Mouse (Mus musculus) spleen, postnatal 4 days (tissue): ENCODE data around the gene Apba1.

Experiments
- DNase-seq, 2 experiments: peaks; one replicate each; pipeline ENCODE4 v3.0.0; 2022; ENCODE audit warnings: low spot score in 2 of 2

The Apba1 gene

DNA sequence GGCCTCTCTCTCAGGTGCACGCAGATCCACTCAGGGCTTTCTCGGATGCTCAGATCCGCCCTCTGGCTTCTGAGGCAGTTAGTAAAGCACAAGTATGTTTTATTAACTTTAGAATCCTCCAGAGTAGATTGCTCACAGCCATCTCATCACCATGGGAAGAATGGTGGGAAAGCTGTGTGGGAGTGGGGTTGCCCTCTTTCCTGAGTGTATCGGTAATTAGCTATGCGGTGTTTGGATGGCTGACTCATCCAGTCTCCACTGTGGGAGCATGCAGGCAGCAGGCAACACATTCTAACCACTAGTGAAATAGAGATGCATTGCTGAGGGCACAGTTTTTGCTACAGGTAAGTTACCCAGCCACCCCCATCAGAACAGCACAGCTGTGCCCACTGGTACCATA lies 172.1 kb downstream of the Apba1 start:
- no peak for DNase-seq

DNA sequence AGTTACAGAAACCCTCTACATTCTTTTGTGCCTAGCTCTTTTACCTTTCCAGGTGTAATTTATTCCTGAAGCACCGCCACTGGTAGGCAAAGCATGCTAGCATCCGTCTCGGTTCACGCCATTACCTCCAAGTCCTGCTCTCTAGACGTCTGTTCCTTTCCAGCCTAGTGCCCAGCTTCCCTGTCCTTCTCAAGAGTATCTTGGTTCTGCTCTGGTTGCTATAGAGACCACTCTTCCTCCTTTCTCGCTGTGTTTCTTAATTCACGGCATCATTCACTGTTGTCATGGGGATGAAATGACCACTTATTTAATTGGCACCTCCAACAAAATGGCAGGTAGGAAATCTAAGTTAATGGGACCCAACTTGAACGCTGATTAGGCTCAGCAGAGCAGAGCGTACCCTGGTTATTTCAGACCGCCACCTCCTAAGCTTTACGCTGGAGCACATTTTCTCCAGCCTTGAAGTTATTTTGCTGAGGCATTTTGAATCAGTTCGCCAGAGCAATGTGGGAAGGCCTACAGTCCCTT lies 182.8 kb downstream of the Apba1 start:
- no peak for DNase-seq

DNA sequence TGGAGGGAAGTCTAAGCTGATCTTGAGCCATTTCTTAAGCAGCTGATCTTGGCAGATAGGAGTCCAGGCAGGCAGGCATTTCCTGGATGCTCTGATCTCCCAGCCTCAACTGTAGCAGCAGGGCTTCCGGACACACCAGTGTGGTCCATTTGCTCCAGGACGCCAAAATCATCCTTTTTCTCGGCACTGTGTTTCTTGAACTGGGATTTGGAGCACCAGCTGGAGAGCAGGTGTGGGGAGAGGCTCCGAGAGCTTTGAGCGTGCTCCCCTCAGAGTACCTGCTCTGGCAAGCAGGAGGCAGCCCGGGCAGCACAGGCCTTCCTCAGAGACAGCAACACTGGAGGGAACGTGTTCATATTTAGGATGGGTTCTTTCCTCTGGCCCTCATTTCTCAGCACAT lies 184.2 kb downstream of the Apba1 start:
- no peak for DNase-seq

DNA sequence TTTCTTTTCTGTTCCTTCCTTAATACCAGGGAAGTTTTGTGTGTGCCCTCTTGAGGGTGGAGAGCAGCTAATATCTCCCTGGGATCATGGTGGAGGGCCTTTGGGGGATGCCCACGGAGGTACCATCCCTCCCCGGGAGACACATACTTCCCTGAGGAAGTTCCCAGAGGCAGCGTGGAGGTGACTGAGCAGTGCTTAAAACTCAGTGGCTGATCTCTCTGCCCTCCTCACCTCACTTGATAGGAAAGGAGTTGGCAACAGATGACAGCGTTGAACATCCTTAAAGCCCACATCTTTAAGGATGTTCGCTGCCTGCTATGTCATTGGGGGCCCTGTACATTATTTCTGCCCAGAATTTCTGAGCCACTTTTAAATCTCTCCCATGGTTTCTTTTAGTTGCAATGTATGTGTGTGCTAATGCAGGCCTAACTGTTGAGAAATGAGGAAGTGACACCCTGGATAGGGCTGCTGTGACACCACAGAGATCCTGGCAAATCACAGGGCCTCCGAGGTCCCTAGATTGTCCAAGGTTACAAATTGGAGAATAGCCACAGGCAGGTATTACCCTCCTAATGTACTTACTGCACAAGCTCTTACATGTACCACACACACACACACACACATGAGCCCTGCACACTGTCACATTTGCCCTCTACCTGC lies 187.5 kb downstream of the Apba1 start:
- no peak for DNase-seq

DNA sequence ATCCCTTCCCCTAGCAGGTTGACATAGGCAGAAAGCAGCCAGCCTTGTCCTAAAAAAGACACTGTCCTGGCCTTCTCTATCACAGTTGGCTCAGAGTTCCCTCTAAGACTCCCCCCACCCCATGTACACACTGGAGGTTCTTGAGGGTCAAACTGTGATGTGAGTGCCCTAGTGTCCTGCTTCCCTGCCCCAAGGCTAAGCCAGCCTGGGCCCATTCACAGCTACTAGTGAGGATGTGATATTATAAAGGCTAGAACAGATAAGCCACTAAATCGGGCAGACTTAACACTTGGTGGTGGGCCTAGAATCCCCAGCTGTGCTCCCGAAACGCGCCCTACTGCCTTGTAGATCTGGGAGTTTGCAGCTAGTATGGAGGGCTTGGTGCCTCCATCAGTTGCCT lies 188.1 kb downstream of the Apba1 start:
- DNase-seq: no peak

DNA sequence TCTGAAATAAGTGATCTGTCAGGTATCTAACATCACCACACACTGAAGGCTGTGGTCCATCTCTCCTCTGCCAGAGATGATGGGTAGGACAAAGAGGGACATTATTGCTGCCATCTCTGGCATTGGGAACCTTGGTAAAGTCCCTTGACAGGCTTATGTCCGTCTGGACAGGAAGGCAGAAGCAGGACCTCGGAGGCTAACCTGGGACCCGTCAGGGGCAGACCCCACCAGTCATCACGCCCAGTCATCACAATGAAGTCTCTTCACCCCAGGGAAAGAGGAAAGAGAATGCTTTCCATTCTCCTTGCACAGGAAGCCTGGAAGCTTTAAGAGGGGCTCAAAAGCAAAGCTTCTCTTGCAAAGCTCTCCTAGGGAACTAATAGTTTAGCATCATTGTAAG lies 189.2 kb downstream of the Apba1 start:
- no peak for DNase-seq

DNA sequence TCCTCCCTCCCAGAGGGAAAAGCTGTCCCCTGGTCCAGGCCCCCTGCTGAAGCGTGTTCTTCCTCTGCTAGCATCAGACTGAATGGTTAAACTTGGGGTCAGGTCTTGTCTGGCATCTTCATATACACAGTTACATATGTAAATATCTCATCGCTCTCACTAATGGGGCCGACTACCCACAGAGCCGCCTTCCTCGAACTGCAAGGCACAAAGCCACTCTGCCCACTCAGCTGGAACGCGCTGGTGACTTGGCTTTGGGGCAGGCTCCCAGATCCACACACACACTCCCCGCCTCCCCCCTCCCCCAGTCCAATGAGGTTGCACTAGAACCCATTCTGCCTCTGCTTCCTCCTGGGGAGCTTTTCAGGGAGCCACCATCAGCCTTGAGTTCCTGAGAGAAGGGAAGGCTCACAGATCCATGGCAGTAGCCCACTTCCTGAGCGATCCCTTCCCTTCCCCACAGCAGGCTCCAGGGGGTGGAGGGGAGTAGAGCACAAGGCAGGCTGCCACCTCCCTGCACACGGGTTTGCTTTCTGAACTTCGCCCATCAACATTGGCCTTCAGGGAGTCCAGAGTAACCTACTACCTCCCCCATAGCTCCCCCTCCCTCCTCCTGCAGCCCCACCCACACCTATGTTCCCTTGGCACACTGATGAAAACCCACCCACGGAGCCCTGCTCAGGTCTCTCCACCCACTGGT lies 189.8 kb downstream of the Apba1 start:
- DNase-seq: no peak

DNA sequence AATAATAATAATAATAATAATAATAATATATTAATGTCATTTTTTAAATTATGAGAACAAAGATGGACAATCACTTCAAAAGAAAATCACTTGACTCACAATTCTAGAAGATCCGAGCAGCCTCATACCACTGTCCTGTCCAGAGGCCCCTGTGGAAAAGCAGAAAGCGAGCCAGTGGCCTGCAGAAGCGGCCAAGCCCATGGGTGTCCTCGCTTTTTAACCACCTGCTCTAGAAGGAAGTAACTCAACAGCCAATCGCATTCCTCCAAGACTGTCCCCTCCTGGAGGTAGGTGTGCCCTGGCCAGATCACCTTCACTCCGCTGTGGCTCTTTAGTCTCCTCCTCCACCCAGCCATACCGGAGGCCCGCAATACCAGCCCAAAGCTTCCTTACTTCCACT lies 196.8 kb downstream of the Apba1 start:
- DNase-seq: no peak

DNA sequence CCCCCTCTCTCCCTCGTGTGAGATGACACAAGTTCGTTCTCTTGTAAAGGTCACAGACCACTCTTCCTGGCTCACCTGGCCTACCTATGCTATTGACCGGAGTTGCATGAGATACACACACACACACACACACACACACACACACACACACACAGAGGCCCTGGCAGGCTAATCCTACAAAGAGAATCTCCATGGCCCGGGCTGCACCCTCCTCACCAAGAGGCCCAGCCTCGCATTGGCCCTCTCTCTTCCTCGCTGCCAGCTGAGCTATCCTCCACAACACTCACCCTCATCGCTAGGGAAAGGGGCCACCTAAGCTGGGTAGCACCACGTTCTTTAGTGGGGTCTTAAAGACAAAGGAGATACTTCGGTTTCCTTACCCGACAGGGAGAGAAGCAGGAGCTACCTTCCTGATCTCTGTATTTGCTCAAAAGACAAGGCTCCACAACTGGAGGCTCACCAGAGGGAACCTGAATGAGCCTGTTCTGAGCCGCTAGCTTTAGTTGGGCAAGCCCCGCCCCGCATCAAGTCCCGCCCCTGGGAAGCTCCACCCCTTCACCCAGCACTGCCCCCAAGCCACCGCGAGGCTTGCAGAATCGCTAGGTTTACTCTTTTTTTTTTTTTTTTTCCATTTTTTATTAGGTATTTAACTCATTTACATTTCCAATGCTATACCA lies 197.8 kb downstream of the Apba1 start:
- DNase-seq: peak in 1 of 2 experiments; percentile 21

DNA sequence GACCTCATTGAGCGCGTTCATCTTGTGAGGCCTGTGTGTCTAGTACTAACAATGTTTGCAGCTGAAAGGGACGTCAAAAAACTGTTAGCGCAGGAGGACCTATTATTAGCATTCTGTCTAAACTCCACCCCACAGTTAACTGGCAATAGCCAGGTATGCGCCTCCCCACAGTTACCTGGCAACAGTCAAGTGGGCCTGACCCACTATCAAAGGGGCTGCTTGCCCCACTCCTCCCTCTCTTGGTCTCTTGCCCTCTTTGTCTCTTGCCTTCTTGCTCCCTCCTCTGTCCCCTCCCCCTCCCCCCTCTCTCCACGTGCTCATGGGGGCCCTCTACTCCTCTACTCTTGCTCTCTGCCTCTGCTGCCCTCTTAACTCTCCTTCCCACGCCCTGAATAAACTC lies 198.9 kb downstream of the Apba1 start:
- DNase-seq: no peak

DNA sequence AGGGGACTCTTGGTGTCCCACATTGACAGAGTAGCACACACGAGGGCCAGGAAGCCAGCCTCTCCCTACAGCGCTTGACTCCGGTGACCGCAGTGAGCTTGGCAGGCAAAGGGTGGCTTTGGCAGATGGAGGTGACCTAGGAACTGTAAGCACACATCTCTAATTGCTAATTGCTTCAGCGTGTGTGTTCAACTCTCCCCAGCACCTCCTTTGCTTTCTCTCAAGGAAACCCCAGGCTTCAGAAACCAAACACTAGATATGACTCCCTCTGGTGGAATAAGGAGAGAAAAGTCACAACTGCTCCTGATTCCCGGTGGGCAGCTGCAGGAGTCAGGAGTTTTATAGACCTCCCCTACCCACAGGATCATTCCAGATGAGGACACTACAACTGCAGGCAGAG lies 200.2 kb downstream of the Apba1 start:
- no peak for DNase-seq

DNA sequence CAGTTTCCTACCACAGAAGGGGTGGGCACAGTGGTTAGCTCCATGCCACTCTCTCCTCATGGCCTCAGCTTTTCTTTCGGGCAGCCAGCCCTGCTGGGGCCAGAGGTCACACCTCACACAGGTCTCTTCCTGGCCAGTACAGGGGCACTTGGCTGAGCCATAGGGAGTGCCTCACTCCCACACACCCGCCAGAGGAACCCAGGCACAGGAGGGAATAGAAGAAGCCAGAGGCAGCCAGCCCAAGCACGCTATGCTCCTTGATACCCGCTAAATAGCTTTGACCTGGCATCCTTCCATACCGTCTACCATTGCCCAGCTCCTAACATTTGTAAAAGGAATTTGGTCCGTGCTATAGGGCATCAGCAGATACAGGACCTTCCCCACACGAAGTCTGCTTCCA lies 201.2 kb downstream of the Apba1 start:
- DNase-seq: no peak

DNA sequence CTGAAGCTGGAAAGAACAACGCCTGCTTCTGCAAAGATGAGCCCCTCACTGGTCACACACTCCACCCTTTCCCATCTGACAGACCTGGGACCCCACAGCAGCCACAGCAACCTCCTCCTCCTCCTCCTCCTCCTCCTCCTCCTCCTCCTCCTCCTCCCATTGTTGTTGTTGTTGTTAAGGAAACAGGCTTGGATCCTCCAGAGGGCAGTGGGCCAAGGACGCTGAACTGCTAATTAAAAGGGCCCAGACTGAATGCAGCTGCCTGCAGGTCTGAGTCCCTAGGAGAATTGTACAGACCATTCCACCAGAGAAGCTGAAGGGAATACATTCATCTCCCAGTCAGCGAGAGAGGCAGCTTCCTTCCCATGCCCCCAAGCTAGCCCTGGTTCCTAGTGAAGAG lies 201.6 kb downstream of the Apba1 start:
- no peak for DNase-seq

DNA sequence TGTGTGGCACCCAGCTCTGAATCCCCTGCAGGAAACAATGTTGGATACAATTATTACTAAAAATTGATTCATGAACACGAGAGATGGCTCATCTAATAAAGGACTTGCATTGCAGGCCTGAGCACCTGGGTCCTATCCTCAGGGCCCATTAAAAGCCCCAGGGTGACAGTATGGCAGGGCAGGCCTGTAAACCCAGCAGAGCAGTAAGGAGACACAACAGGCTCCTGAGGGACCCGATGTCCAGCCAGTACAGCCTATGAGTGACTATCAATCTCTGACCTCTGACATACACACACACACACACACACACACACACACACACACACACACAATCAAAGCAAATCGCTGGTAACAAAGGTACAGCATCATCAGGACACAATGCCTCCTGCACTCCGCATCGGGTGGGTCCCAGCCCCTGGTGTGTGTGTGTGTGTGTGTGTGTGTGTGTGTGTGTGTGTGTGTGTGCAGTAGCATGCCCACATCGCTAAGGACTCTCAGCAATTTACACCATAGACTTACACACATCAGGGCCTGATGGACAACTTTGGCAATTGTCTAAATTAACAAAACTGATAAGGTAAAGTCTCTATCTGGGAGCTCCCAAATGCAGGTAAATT lies 202.3 kb downstream of the Apba1 start:
- DNase-seq: no peak

DNA sequence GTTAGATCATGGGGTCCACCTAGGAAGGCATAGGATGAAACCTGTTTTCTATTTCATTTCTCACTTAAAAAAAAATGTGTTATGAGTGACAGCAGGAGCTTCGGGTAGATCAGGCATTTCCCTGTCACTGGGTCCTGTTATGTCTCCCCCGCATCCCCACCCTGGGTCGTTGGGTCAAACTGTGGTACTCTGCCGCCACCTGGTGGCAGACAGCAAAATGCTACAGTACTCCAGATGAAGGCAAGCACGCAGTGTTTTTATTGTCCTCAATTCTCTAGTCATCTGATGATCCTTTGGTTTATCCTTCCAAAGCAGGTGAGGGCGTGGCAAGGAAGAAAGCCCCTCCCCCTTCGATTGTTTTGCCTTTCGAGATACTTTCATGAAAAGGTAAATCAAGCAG lies 202.8 kb downstream of the Apba1 start:
- peak; percentile 40 to 78 for DNase-seq

DNA sequence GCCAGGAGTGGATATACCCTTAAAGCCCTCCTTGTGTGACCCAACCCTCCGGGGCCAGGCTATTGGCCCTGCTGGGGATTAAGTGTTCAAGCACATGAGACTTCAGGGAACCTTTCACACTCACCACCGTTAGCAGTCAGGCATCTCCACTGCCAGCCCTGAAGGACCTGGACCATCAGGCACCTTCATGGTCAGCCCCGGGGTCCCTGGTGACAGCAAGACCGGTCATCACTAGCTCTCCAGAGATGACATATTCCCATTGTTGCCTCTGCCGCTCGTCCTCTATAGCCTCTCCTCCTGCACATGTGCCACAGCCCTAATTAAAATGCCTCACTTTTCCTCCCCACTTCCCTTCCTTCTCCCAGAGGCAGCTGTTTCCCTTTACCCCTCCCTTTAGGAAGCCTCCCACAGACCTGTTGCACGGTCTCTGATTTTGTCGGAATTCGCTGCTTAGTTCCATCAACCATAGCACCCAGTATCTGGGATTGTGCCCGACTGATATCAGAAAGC lies 205.8 kb downstream of the Apba1 start:
- no peak for DNase-seq

DNA sequence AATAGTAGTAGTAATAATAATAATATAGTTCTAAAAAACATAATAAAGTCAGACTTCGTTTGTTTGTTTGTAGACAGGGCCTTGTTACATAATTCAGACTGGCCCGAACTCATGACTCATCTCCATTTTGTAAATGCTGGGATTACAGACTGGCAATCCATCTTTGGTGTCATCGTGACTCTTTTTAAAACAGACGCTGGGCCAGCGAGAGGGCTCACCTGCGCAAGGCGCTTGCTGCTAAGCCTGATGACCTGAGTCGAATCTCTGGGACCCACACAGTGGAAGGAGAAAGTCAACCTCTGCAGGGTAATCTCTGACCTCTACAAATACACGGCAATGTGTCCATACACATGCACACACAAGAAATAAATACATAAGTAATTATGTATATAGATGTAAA lies 207.7 kb downstream of the Apba1 start:
- DNase-seq: no peak

DNA sequence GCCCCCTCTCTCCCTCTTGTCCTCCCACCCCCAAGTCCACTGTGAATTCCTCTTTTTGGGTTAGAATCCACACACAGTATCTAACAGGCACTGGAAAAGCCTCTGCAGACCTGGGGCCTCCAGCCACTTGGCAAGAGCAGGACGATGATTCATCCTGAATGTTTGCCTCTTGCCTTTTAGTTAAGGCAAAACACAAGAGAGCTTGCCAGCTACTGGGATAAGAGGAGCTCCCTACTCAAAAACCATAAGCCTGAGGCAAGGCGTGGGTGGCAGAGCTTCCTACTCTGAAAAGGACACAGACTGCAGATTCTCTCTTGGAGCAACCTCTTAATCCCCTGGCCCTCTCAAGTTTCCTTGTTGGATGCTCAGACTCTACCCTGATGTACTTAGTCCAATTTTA lies 208.5 kb downstream of the Apba1 start:
- DNase-seq: no peak

DNA sequence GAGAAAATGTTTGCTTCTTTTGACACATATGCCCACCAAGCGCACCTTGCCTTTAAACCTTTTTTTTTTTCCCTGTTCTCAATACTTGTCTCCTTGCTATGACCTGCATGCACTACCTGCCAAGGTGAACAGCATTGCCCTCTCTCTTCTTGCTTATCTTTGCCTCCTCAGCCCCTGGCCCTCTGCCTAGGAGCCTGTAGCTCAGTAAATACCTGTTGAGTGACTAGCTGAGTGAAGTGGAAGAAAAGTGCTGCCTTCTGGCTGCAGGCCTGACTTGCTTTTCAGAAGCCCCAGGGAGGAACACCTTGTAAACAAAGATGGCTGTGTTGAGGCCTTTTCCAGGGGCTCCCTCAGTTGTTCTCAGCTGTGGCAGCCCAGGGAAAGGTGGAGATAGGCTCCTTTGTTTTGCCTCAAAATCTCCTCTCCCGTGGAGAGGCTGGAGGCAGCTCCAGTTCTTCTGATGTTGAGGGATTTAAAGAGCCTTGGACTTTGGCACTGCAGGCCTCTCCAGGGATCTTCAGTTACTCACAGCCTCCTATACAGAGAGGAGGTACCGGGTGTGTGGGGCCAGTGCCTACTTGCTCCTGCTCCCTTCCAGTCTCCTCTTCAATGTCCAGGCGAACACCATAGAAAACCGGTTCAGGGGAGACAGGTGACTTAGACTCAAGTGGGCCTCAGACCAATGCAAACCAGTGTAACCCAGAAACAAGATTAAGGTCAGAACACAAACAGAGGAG lies 209.6 kb downstream of the Apba1 start:
- no peak for DNase-seq

DNA sequence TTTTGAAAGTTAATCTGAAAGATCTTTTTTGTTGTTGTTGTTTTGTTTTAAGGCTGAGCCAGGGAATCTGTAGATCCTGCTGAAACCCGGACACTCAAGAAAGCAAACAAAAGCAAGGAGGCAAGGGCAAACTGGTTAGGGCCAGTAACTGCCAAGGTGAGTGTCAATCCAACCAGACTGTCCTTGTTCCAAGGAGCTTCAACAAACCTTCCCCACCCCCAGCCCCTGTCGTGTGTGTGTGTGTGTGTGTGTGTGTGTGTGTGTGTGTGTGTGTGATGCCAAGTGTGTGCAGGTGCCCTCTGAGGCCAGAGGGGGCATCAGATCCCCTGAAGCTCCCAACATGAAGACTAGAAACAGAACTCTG lies 210.2 kb downstream of the Apba1 start:
- no peak for DNase-seq

DNA sequence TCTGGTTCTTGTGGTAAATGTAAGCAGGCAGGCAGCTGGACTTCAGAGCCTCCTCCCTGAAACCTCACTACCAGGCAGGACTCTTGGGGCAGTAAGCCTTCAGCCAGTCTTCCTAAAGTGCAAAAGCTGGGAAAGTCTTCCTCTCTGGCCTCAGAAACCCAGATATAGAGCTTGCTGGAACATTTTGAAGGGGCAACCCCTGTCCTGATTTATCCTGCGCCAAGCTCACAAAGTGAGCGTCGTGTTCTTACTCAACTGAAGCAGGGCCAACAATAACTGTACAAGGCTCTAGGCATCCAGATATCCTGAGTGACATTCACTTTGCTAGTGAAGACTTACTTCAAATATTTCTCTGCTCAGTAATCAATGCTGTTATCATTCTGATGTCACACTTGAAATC lies 211.7 kb downstream of the Apba1 start:
- DNase-seq: no peak

DNA sequence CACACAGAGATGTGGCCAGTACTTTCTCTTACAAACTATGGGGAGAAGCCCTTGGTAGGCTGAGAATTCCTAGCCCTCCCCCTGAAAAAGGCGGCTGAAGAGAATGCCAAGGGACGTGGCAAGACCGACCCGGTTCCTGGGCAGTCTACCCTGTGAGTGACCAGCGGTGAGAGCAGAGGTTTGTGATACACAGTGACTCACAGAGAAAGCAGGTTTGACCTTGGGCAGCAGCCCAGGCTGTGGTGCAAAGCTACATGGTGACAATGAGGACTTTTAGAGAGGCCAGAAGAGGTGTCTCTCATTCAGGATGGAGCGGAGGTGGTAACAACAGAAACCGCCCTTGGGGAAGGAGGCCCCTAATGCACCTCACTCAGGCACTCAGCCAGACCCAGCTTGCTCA lies 212.7 kb downstream of the Apba1 start:
- DNase-seq: no peak
